Comparison of ENCODE assay signal across 7 mouse cellular contexts in genomic region chr14:61439661-61440559, GRCm38 (mm10). TPM values are rescaled to one million over a fixed set of nuclear protein-coding genes. Genes with fewer than 3 reads are reported as not detected.
DNase-seq lines count a peak whose midpoint lies in the region; ATAC-seq lines count a peak whose summit lies in the region.

Kpna3 (minus strand) TSS chr14:61439874.

- peak within 1 kb of the TSS; percentile 90 for H3K27ac ChIP-seq in intestine, embryonic 15.5 days
- H3K27ac ChIP-seq in midbrain, embryonic 10.5 days (replicated peaks): peak within 1 kb of the TSS; percentile 98

- H3K4me3 ChIP-seq in intestine, embryonic 15.5 days (replicated peaks): peak within 1 kb of the TSS; percentile 91
- H3K4me3 ChIP-seq in midbrain, embryonic 10.5 days: peak within 1 kb of the TSS; percentile 89

- no peaks in the 10 kb centered on the region for H3K36me3 ChIP-seq in intestine, embryonic 15.5 days
- peaks cover 10% of the 10 kb centered on the region for H3K36me3 ChIP-seq in midbrain, embryonic 10.5 days

- peak; percentile 99 for DNase-seq in adrenal gland, adult 2 months
- peak; percentile 97 for DNase-seq in embryo, embryonic 11.5 days (ENCODE audit: low read depth, low spot score)
- peak; percentile 90 to 95 for DNase-seq in gastrocnemius, postnatal 36 days
- DNase-seq in left cerebral cortex, postnatal 25 days (ENCODE audit: low spot score in 2 of 2): peak; percentile 96 to 98
- peak; percentile 99 for DNase-seq in midbrain, embryonic 10.5 days (ENCODE audit: low spot score)
- DNase-seq in right cerebral cortex, postnatal 4 days: peak; percentile 97

- intact Hi-C loops in gastrocnemius, postnatal 36 days (cut with DNase I): loop anchor here (2.0 kb wide), 1 partner anchor 109 kb away; no protein-coding TSS in a partner anchor
- intact Hi-C loops in left cerebral cortex, postnatal 25 days (cut with DNase I): loop anchor here (5.0 kb wide), 1 partner anchor 78 kb away; the partner anchor contains the start of gene Ebpl

- H3K9ac ChIP-seq in intestine, embryonic 15.5 days: peak within 1 kb of the TSS; percentile 77

- ATAC-seq in intestine, embryonic 15.5 days: peak; percentile 98

- no peaks in the 10 kb centered on the region for H3K27me3 ChIP-seq in intestine, embryonic 15.5 days (replicated peaks)
- no peaks in the 10 kb centered on the region for H3K27me3 ChIP-seq in midbrain, embryonic 10.5 days (ENCODE audit: low read depth, poor library complexity, severe bottlenecking)

- H3K4me2 ChIP-seq in intestine, embryonic 15.5 days (replicated peaks): peak within 1 kb of the TSS; percentile 68

- peaks cover 5% of the 10 kb centered on the region; the same call in 1 of the 2 replicates for H3K4me1 ChIP-seq in intestine, embryonic 15.5 days (replicated peaks)
- H3K4me1 ChIP-seq in midbrain, embryonic 10.5 days: peaks cover 29% of the 10 kb centered on the region

- H3K9me3 ChIP-seq in intestine, embryonic 15.5 days: no peaks in the 10 kb centered on the region
- no peaks in the 10 kb centered on the region for H3K9me3 ChIP-seq in midbrain, embryonic 10.5 days (replicated peaks)

- whole genome bisulfite sequencing in intestine, embryonic 15.5 days: under 1% methylated on average over 84 of the region's 85 CpGs
- under 1% methylated on average over 80 of the region's 85 CpGs for WGBS in midbrain, embryonic 10.5 days

RNA-seq across cellular contexts. Expression of gene Kpna3, which starts in this region (rescaled TPM):
- total RNA-seq in adrenal gland, adult 2 months (2021): 10 to 100 TPM; 27.7 to 35.1 TPM
- 1.3 and 1.8 TPM in 2 replicates for polyA plus RNA-seq in adrenal gland, adult 2 months (2012; rRNA removed)
- total RNA-seq in gastrocnemius, postnatal 36 days (2021): 100 to 1,000 TPM in 1 of 2 experiments, 10 to 100 TPM in 1; 91.9 to 102 TPM
- polyA plus RNA-seq in intestine, embryonic 15.5 days (2015; fragmentation: Nextera tagmentation; extraction: Ambion mirVana): 40.2 and 47.1 TPM in 2 replicates
- total RNA-seq in left cerebral cortex, postnatal 25 days (2021): 10 to 100 TPM; 75.3 to 76.8 TPM
- 90.8 and 90.9 TPM in 2 replicates for polyA plus RNA-seq in midbrain, embryonic 10.5 days (2016; fragmentation: Nextera tagmentation; extraction: Ambion mirVana)

Comparison
In these comparisons a context has a peak if more than half of its experiments do, and no peak if none do; other contexts are left out.
1. Peak in every context shown above with its lines: DNase-seq, ATAC-seq, H3K4me3 ChIP-seq and H3K27ac ChIP-seq.
2. RNA of gene Kpna3 (polyA plus RNA-seq): 90.8 to 90.9 TPM in midbrain, embryonic 10.5 days and 40.2 to 47.1 TPM in intestine, embryonic 15.5 days; 1.3 to 1.8 TPM in adrenal gland, adult 2 months; every median in the first group is over 10 times any median in the second.